Mouse (Mus musculus) limb, embryonic 15.5 days (tissue): ENCODE results near the gene 1700093K21Rik. TPM values are rescaled to one million over a fixed set of nuclear protein-coding genes. Genes with fewer than 3 reads are reported as not detected.
"Not testable (repeated sequence)": the region's sequence is repeated elsewhere in the genome, so short reads cannot be mapped to it uniquely, and the experiment has no call there.

ENCODE experiments used
- ATAC-seq: fragments of 200-750 bp; cut with Nextera tagmentation; 2 replicates; pipeline ENCODE4 v1.8.0; 2017; ENCODE audit warnings: low read depth, moderate TSS enrichment; ENCODE audit not compliant: insufficient number of reproducible peaks, low FRiP score, low TSS enrichment
- H3K27ac ChIP-seq: fragments of 300-500 bp; sonication (generic); 2 replicates; pipeline ENCODE4 v1.5.1; 2015; ENCODE audit warnings: moderate library complexity, mild to moderate bottlenecking, inconsistent platforms
- H3K27me3 ChIP-seq: fragments of 300-500 bp; sonication (generic); 2 replicates; pipeline ENCODE4 v1.6.1; 2015; ENCODE audit warnings: inconsistent platforms
- H3K36me3 ChIP-seq: fragments of 300-500 bp; sonication (generic); 2 replicates; pipeline ENCODE4 v1.6.1; 2015; ENCODE audit warnings: inconsistent platforms
- H3K4me1 ChIP-seq: fragments of 300-500 bp; sonication (generic); 2 replicates; pipeline ENCODE4 v1.6.1; 2015; ENCODE audit warnings: inconsistent platforms
- H3K4me2 ChIP-seq: fragments of 300-500 bp; sonication (generic); 2 replicates; pipeline ENCODE4 v1.6.1; 2015; ENCODE audit warnings: mild to moderate bottlenecking, inconsistent platforms
- H3K4me3 ChIP-seq: fragments of 300-500 bp; sonication (generic); 2 replicates; pipeline ENCODE4 v1.5.1; 2015; ENCODE audit warnings: mild to moderate bottlenecking, inconsistent platforms
- H3K9ac ChIP-seq: fragments of 300-500 bp; sonication (generic); 2 replicates; pipeline ENCODE4 v1.6.1; 2015; ENCODE audit warnings: inconsistent platforms
- H3K9me3 ChIP-seq: fragments of 300-500 bp; sonication (generic); 2 replicates; pipeline ENCODE4 v1.6.1; 2016; ENCODE audit warnings: inconsistent platforms
- WGBS: fragments of 180-500 bp; shearing (Covaris S2); methylation state at CpG from one replicate; pipeline ENCODE4 v1.1.7; 2015; 5-methylcytosine and 5-hydroxymethylcytosine counted together
- polyA plus RNA-seq: library from polyadenylated mRNA; unstranded; fragments of >200 nt; fragmentation: Nextera tagmentation; extraction: Ambion mirVana; gene quantifications from 2 replicates; pipeline ENCODE4 v1.2.1, GENCODE M21; 2015

Gene 1700093K21Rik
- polyA plus RNA-seq, result not detected in 2 replicates

- Histone ChIP-seq H3K4me2 (no peak within 1 kb of the TSS), H3K4me1 (no peaks in the 10 kb centered on the region), H3K27ac (no peak within 1 kb of the TSS), H3K9me3 (no peaks in the 10 kb centered on the region), H3K4me3 (no peak within 1 kb of the TSS), H3K27me3 (no peaks in the 10 kb centered on the region), H3K9ac (no peak within 1 kb of the TSS), H3K36me3 (no peaks in the 10 kb centered on the region)
- ATAC-seq, result no peak
- 52% methylated on average over 5 of the region's 5 CpGs for WGBS
These were observed at the start of gene 1700093K21Rik for GRCm38 (mm10) chr11:23520473-23521205. 1700093K21Rik (minus strand) TSS chr11:23521155.

- no peak overlapping the region for H3K9ac ChIP-seq
- H3K27ac ChIP-seq, result no peak overlapping the region
- H3K27me3 ChIP-seq, result no peaks in the 10 kb centered on the region
- H3K4me1 ChIP-seq, result no peaks in the 10 kb centered on the region
- no peak for ATAC-seq
- peaks cover 19% of the 10 kb centered on the region for H3K36me3 ChIP-seq
- H3K4me2 ChIP-seq, result no peak overlapping the region
- H3K9me3 ChIP-seq, result no peaks in the 10 kb centered on the region
- WGBS, result 92% methylated on average over 7 of the region's 7 CpGs
- H3K4me3 ChIP-seq, result no peak overlapping the region
These were observed 49.2 kb upstream of the 1700093K21Rik start for GRCm38 (mm10) chr11:23570130-23570529.

- no peak overlapping the region for H3K9ac ChIP-seq
- H3K36me3 ChIP-seq, result peaks cover 8% of the 10 kb centered on the region; the same call in 1 of the 2 replicates
- H3K4me3 ChIP-seq, result no peak overlapping the region
- WGBS, result 48% methylated on average over 6 of the region's 6 CpGs
- no peaks in the 10 kb centered on the region for H3K27me3 ChIP-seq
- no peak overlapping the region for H3K27ac ChIP-seq
- H3K9me3 ChIP-seq, result no peaks in the 10 kb centered on the region
- no peaks in the 10 kb centered on the region for H3K4me1 ChIP-seq
- H3K4me2 ChIP-seq, result no peak overlapping the region
- no peak for ATAC-seq
These were observed 44.8 kb upstream of the 1700093K21Rik start for GRCm38 (mm10) chr11:23565761-23566160.

GRCm38 (mm10) chr11:23557039-23557630 is 36.2 kb upstream of the 1700093K21Rik start:
- H3K36me3 ChIP-seq, result no peaks in the 10 kb centered on the region
- H3K27me3 ChIP-seq, result no peaks in the 10 kb centered on the region
- no peak overlapping the region for H3K27ac ChIP-seq
- WGBS, result 64% methylated on average over 6 of the region's 6 CpGs
- H3K4me3 ChIP-seq, result no peak overlapping the region
- no peak for ATAC-seq
- H3K9me3 ChIP-seq, result no peaks in the 10 kb centered on the region
- no peak overlapping the region for H3K9ac ChIP-seq
- no peaks in the 10 kb centered on the region for H3K4me1 ChIP-seq
- H3K4me2 ChIP-seq, result no peak overlapping the region

- H3K4me3 ChIP-seq, result no peak overlapping the region
- H3K27me3 ChIP-seq, result no peaks in the 10 kb centered on the region
- no peaks in the 10 kb centered on the region for H3K4me1 ChIP-seq
- ATAC-seq, result no peak
- H3K9ac ChIP-seq, result no peak overlapping the region
- H3K4me2 ChIP-seq, result no peak overlapping the region
- 88% methylated on average over 2 of the region's 2 CpGs for WGBS
- no peak overlapping the region for H3K27ac ChIP-seq
- no peaks in the 10 kb centered on the region for H3K36me3 ChIP-seq
- no peaks in the 10 kb centered on the region for H3K9me3 ChIP-seq
These were observed 16.5 kb upstream of the 1700093K21Rik start for GRCm38 (mm10) chr11:23537446-23537845.

GRCm38 (mm10) chr11:23518981-23519380 is 2.0 kb downstream of the 1700093K21Rik start:
- Histone ChIP-seq H3K4me3 (no peak overlapping the region), H3K9me3 (no peaks in the 10 kb centered on the region), H3K4me2 (no peak overlapping the region), H3K4me1 (no peaks in the 10 kb centered on the region), H3K27me3 (no peaks in the 10 kb centered on the region), H3K27ac (no peak overlapping the region), H3K36me3 (no peaks in the 10 kb centered on the region), H3K9ac (no peak overlapping the region)
- ATAC-seq, result no peak
- WGBS, result 81% methylated on average over 3 of the region's 3 CpGs

- H3K36me3 ChIP-seq, result no peaks in the 10 kb centered on the region
- H3K9ac ChIP-seq, result no peak overlapping the region
- no peak overlapping the region for H3K4me3 ChIP-seq
- H3K4me1 ChIP-seq, result no peaks in the 10 kb centered on the region
- H3K27me3 ChIP-seq, result no peaks in the 10 kb centered on the region
- no peak overlapping the region for H3K4me2 ChIP-seq
- 81% methylated on average over 2 of the region's 2 CpGs for WGBS
- H3K27ac ChIP-seq, result no peak overlapping the region
- H3K9me3 ChIP-seq, result no peaks in the 10 kb centered on the region
- ATAC-seq, result no peak
These were observed 5.6 kb downstream of the 1700093K21Rik start for GRCm38 (mm10) chr11:23515315-23515714.

GRCm38 (mm10) chr11:23514785-23515184 is 6.2 kb downstream of the 1700093K21Rik start:
- H3K9me3 ChIP-seq, H3K4me1 ChIP-seq, H3K4me3 ChIP-seq, ATAC-seq, H3K36me3 ChIP-seq, H3K27ac ChIP-seq, H3K4me2 ChIP-seq, H3K9ac ChIP-seq, H3K27me3 ChIP-seq: not testable (repeated sequence)
- WGBS, result 39% methylated on average over 4 of the region's 4 CpGs

- not testable (repeated sequence) for H3K36me3 ChIP-seq, H3K4me2 ChIP-seq, H3K4me3 ChIP-seq, H3K9me3 ChIP-seq, H3K27me3 ChIP-seq, H3K4me1 ChIP-seq, H3K27ac ChIP-seq, H3K9ac ChIP-seq, ATAC-seq
- WGBS, result 56% methylated on average over 5 of the region's 5 CpGs
These were observed 16.2 kb downstream of the 1700093K21Rik start for GRCm38 (mm10) chr11:23504801-23505200.

- Histone ChIP-seq H3K4me3 (peak overlapping the region; percentile 92), H3K27ac (peak overlapping the region; percentile 85), H3K36me3 (peaks cover 15% of the 10 kb centered on the region), H3K27me3 (no peaks in the 10 kb centered on the region), H3K4me1 (peaks cover 17% of the 10 kb centered on the region), H3K9ac (no peak overlapping the region), H3K9me3 (no peaks in the 10 kb centered on the region), H3K4me2 (peak overlapping the region; percentile 64)
- no peak for ATAC-seq
- WGBS, result 59% methylated on average over 5 of the region's 5 CpGs
These were observed 22.3 kb downstream of the 1700093K21Rik start for GRCm38 (mm10) chr11:23498609-23499008.

- H3K9ac ChIP-seq, result peak within 1 kb of the TSS; percentile 92
- H3K27ac ChIP-seq, result peak within 1 kb of the TSS; percentile 97
- peaks cover 21% of the 10 kb centered on the region for H3K36me3 ChIP-seq
- H3K27me3 ChIP-seq, result no peaks in the 10 kb centered on the region
- peak; percentile 96 for ATAC-seq
- H3K4me1 ChIP-seq, result peaks cover 17% of the 10 kb centered on the region
- peak within 1 kb of the TSS; percentile 92 for H3K4me3 ChIP-seq
- WGBS, result under 1% methylated on average over 63 of the region's 66 CpGs
- no peaks in the 10 kb centered on the region for H3K9me3 ChIP-seq
- H3K4me2 ChIP-seq, result peak within 1 kb of the TSS; percentile 64
These were observed 23.0 kb downstream of the 1700093K21Rik start, which contains the start of gene Ahsa2 for GRCm38 (mm10) chr11:23497718-23498509. Ahsa2 (minus strand) TSS chr11:23498030.

- H3K27ac ChIP-seq, result peak overlapping the region; percentile 97
- peak; percentile 81 for ATAC-seq
These were observed 23.6 kb downstream of the 1700093K21Rik start for GRCm38 (mm10) chr11:23497335-23497717.

More at GRCm38 (mm10) chr11:23497335-23497717, 23.6 kb downstream of the 1700093K21Rik start:
- Histone ChIP-seq H3K9ac (peak overlapping the region; percentile 92), H3K27me3 (no peaks in the 10 kb centered on the region), H3K4me2 (peak overlapping the region; percentile 64), H3K4me3 (peak overlapping the region; percentile 92), H3K36me3 (peaks cover 27% of the 10 kb centered on the region), H3K4me1 (peaks cover 17% of the 10 kb centered on the region), H3K9me3 (no peaks in the 10 kb centered on the region)
- WGBS, result under 1% methylated on average over 22 of the region's 22 CpGs
